Mouse (Mus musculus): ENCODE results near the gene Cdkal1. TPM values are rescaled to one million over a fixed set of nuclear protein-coding genes. Genes with fewer than 3 reads are reported as not detected.

The Cdkal1 gene
- polyA plus RNA-seq, 2 experiments = 2.0 to 7.7 TPM

DNA sequence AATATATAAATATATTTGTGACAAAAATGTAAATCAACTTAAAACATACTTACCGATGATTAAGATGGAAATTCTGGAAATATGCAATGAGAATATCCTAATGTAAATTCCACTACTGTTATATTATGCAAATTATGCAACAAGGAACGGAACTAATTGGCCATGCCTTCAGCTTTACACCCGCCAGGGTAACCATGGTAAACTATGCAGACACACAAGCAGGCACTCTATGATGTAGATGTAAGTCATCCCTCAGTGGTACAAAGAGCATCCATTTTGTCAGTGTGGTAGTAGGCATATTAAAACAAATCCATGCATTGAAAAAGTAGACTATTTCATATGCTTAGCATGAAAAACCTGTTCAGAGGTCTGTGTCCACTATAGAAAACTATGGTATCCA, 276.9 kb downstream of the Cdkal1 start:
- no peaks in the 10 kb centered on the region for H3K4me1 ChIP-seq (replicated peaks; ENCODE audit: control insufficient read depth in 2 of 2, insufficient read depth in 2 of 2, low read length in 1 of 2)
- TF ChIP-seq EP300 (IDR thresholded peaks at IDR 0.05; ENCODE audit: low read depth) (no peak), CTCF (IDR thresholded peaks at IDR 0.05; ENCODE audit: low read depth) (no peak)
- H3K4me2 ChIP-seq (ENCODE audit: low read depth) = no peak overlapping the region
- no peak for ATAC-seq (ENCODE audit: insufficient read depth)
- H3K36me3 ChIP-seq (replicated peaks; ENCODE audit: control insufficient read depth, insufficient read depth, low read depth) = no peaks in the 10 kb centered on the region
- no peaks in the 10 kb centered on the region for H3K9me3 ChIP-seq (ENCODE audit: control insufficient read depth, low read length)
- no peak overlapping the region for H3K4me3 ChIP-seq (ENCODE audit: insufficient read depth in 1 of 2, low read depth in 2 of 2, low read length in 2 of 2)
- 78% methylated on average over 3 of the region's 3 CpGs for WGBS (ENCODE audit: insufficient replicate concordance)
- H3K27ac ChIP-seq = no peak overlapping the region
- H3K9ac ChIP-seq (replicated peaks) = no peak overlapping the region
- no peak for DNase-seq (ENCODE audit: low read depth in 3 of 3, low spot score in 3 of 3)
- no peaks in the 10 kb centered on the region for H3K27me3 ChIP-seq (ENCODE audit: control insufficient read depth, insufficient read depth, low read length)

- DNase-seq (ENCODE audit: low read depth in 3 of 3, low spot score in 3 of 3) (no peak), ATAC-seq (ENCODE audit: insufficient read depth) (no peak)
- 42% methylated on average over 1 of the region's 1 CpGs for WGBS (ENCODE audit: insufficient replicate concordance)
- H3K9me3 ChIP-seq (ENCODE audit: control insufficient read depth, low read length) = no peaks in the 10 kb centered on the region
- TF ChIP-seq EP300 (IDR thresholded peaks at IDR 0.05; ENCODE audit: low read depth) (no peak), CTCF (IDR thresholded peaks at IDR 0.05; ENCODE audit: low read depth) (no peak)
- no peaks in the 10 kb centered on the region for H3K27me3 ChIP-seq (ENCODE audit: control insufficient read depth, insufficient read depth, low read length)
- H3K9ac ChIP-seq (replicated peaks) = no peak overlapping the region
- no peak overlapping the region for H3K4me3 ChIP-seq (ENCODE audit: insufficient read depth in 1 of 2, low read depth in 2 of 2, low read length in 2 of 2)
- H3K27ac ChIP-seq = no peak overlapping the region
- H3K4me1 ChIP-seq (replicated peaks; ENCODE audit: control insufficient read depth in 2 of 2, insufficient read depth in 2 of 2, low read length in 1 of 2) = no peaks in the 10 kb centered on the region
- H3K4me2 ChIP-seq (ENCODE audit: low read depth) = no peak overlapping the region
- H3K36me3 ChIP-seq (replicated peaks; ENCODE audit: control insufficient read depth, insufficient read depth, low read depth) = no peaks in the 10 kb centered on the region
Observed at GRCm38 (mm10) chr13:29574784-29575183, 280.7 kb downstream of the Cdkal1 start.

- H3K9ac ChIP-seq (replicated peaks) = no peak overlapping the region
- TF ChIP-seq CTCF (IDR thresholded peaks at IDR 0.05; ENCODE audit: low read depth) (no peak), EP300 (IDR thresholded peaks at IDR 0.05; ENCODE audit: low read depth) (no peak)
- no peaks in the 10 kb centered on the region for H3K27me3 ChIP-seq (ENCODE audit: control insufficient read depth, insufficient read depth, low read length)
- WGBS (ENCODE audit: insufficient replicate concordance) = 63% methylated on average over 2 of the region's 2 CpGs
- no peaks in the 10 kb centered on the region for H3K9me3 ChIP-seq (ENCODE audit: control insufficient read depth, low read length)
- H3K36me3 ChIP-seq (replicated peaks; ENCODE audit: control insufficient read depth, insufficient read depth, low read depth) = no peaks in the 10 kb centered on the region
- no peak for DNase-seq (ENCODE audit: low read depth in 3 of 3, low spot score in 3 of 3)
- no peak for ATAC-seq (ENCODE audit: insufficient read depth)
- no peak overlapping the region for H3K4me2 ChIP-seq (ENCODE audit: low read depth)
- no peak overlapping the region for H3K27ac ChIP-seq
- H3K4me1 ChIP-seq (replicated peaks; ENCODE audit: control insufficient read depth in 2 of 2, insufficient read depth in 2 of 2, low read length in 1 of 2) = no peaks in the 10 kb centered on the region
- no peak overlapping the region for H3K4me3 ChIP-seq (ENCODE audit: insufficient read depth in 1 of 2, low read depth in 2 of 2, low read length in 2 of 2)
Observed at GRCm38 (mm10) chr13:29572477-29572876, 283.0 kb downstream of the Cdkal1 start.

- no peaks in the 10 kb centered on the region for H3K27me3 ChIP-seq (ENCODE audit: control insufficient read depth, insufficient read depth, low read length)
- WGBS (ENCODE audit: insufficient replicate concordance) = 70% methylated on average over 5 of the region's 5 CpGs
- no peaks in the 10 kb centered on the region for H3K36me3 ChIP-seq (replicated peaks; ENCODE audit: control insufficient read depth, insufficient read depth, low read depth)
- DNase-seq (ENCODE audit: low read depth in 3 of 3, low spot score in 3 of 3) = no peak
- no peak overlapping the region for H3K9ac ChIP-seq (replicated peaks)
- H3K4me2 ChIP-seq (ENCODE audit: low read depth) = no peak overlapping the region
- no peak overlapping the region for H3K27ac ChIP-seq
- TF ChIP-seq EP300 (IDR thresholded peaks at IDR 0.05; ENCODE audit: low read depth) (no peak), CTCF (IDR thresholded peaks at IDR 0.05; ENCODE audit: low read depth) (no peak)
- no peaks in the 10 kb centered on the region for H3K4me1 ChIP-seq (replicated peaks; ENCODE audit: control insufficient read depth in 2 of 2, insufficient read depth in 2 of 2, low read length in 1 of 2)
- H3K9me3 ChIP-seq (ENCODE audit: control insufficient read depth, low read length) = no peaks in the 10 kb centered on the region
- ATAC-seq (ENCODE audit: insufficient read depth) = no peak
- H3K4me3 ChIP-seq (ENCODE audit: insufficient read depth in 1 of 2, low read depth in 2 of 2, low read length in 2 of 2) = no peak overlapping the region
Observed at GRCm38 (mm10) chr13:29565710-29566109, 289.8 kb downstream of the Cdkal1 start.

DNA sequence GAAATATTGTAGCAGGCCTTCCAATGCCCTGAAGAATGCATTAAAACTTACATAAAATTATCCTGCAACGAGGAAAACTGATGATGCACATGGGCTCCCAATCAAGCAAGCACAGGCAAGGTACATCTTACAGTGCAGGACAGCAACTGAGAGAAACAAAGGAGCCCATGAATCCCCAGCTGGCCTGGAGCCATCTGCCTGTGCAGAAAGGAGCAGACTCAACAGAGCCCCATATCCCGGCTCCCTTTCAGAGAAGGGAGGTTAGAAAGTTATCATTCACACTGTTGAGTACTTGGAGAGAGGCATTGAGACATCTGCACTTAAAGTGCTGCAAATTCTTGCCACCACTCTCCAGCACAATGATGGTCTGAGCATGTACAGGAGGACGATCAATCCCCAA, 296.3 kb downstream of the Cdkal1 start:
- DNase-seq (ENCODE audit: low read depth in 3 of 3, low spot score in 3 of 3) = no peak
- ATAC-seq (ENCODE audit: insufficient read depth) = no peak
- Histone ChIP-seq H3K4me1 (replicated peaks; ENCODE audit: control insufficient read depth in 2 of 2, insufficient read depth in 2 of 2, low read length in 1 of 2) (no peaks in the 10 kb centered on the region), H3K27ac (no peak overlapping the region), H3K27me3 (ENCODE audit: control insufficient read depth, insufficient read depth, low read length) (no peaks in the 10 kb centered on the region), H3K4me2 (ENCODE audit: low read depth) (no peak overlapping the region), H3K4me3 (ENCODE audit: insufficient read depth in 1 of 2, low read depth in 2 of 2, low read length in 2 of 2) (no peak overlapping the region), H3K9me3 (ENCODE audit: control insufficient read depth, low read length) (no peaks in the 10 kb centered on the region), H3K9ac (replicated peaks) (no peak overlapping the region), H3K36me3 (replicated peaks; ENCODE audit: control insufficient read depth, insufficient read depth, low read depth) (no peaks in the 10 kb centered on the region)
- no peak for TF ChIP-seq CTCF (IDR thresholded peaks at IDR 0.05; ENCODE audit: low read depth)
- no peak for TF ChIP-seq EP300 (IDR thresholded peaks at IDR 0.05; ENCODE audit: low read depth)
- 64% methylated on average over 3 of the region's 3 CpGs for WGBS (ENCODE audit: insufficient replicate concordance)

All from liver, embryonic 14.5 days (tissue).